Mouse (Mus musculus) hindbrain, embryonic 14.5 days (tissue): Measurements from ENCODE around the gene Ly6g6c. TPM values are rescaled to one million over a fixed set of nuclear protein-coding genes. Genes with fewer than 3 reads are reported as not detected.

Source experiments
- ATAC-seq: fragments of 200-750 bp; cut with Nextera tagmentation; 2 replicates; pipeline ENCODE4 v1.8.0; 2017; ENCODE audit warnings: moderate number of reproducible peaks, mild to moderate bottlenecking, moderate TSS enrichment, moderate library complexity; ENCODE audit not compliant: low FRiP score
- DNase-seq: peaks from one replicate; pipeline ENCODE4 v3.0.0-alpha.2; 2015; ENCODE audit warnings: low spot score
- H3K27ac ChIP-seq: fragments of 300-500 bp; sonication (generic); 2 replicates; pipeline ENCODE4 v1.5.1; 2014; ENCODE audit warnings: mild to moderate bottlenecking, moderate library complexity
- H3K27me3 ChIP-seq: fragments of 300-500 bp; sonication (generic); 2 replicates; pipeline ENCODE4 v1.6.1; 2014; ENCODE audit warnings: mild to moderate bottlenecking, low read length, mixed read lengths; ENCODE audit not compliant: control insufficient read depth, insufficient read depth
- H3K36me3 ChIP-seq: fragments of 300-500 bp; sonication (generic); replicated peaks from 2 replicates; pipeline ENCODE4 v1.6.1; 2014; ENCODE audit not compliant: control insufficient read depth, insufficient read depth
- H3K4me1 ChIP-seq: fragments of 300-500 bp; sonication (generic); replicated peaks from 2 replicates; pipeline ENCODE4 v1.6.1; 2014; ENCODE audit warnings: antibody characterized with exemption, low read length, mixed read lengths; ENCODE audit not compliant: control insufficient read depth, insufficient read depth
- H3K4me2 ChIP-seq: fragments of 300-500 bp; sonication (generic); replicated peaks from 2 replicates; pipeline ENCODE4 v1.6.1; 2014; ENCODE audit warnings: mild to moderate bottlenecking, moderate library complexity
- H3K4me3 ChIP-seq: fragments of 300-500 bp; sonication (generic); replicated peaks from 2 replicates; pipeline ENCODE4 v1.5.1; 2014; ENCODE audit warnings: mild to moderate bottlenecking, low read length
- H3K9ac ChIP-seq: fragments of 300-500 bp; sonication (generic); 2 replicates; pipeline ENCODE4 v1.6.1; 2014
- H3K9me3 ChIP-seq: fragments of 300-500 bp; sonication (generic); 2 replicates; pipeline ENCODE4 v1.6.1; 2016; ENCODE audit warnings: low read length; ENCODE audit not compliant: control insufficient read depth
- WGBS: fragments of 180-500 bp; shearing (Covaris S2); extraction: QIAGEN DNeasy Blood & Tissue Kit; methylation state at CpG from one replicate; pipeline ENCODE4 v1.1.7; 2014; 5-methylcytosine and 5-hydroxymethylcytosine counted together
- polyA plus RNA-seq: library from polyadenylated mRNA; unstranded; fragments of >200 nt; fragmentation: Nextera tagmentation; extraction: Ambion mirVana; gene quantifications from 2 replicates; pipeline ENCODE4 v1.2.1, GENCODE M21; 2014

Gene Ly6g6c
- polyA plus RNA-seq, 1 experiment from 2014 or later = not detected

DNA sequence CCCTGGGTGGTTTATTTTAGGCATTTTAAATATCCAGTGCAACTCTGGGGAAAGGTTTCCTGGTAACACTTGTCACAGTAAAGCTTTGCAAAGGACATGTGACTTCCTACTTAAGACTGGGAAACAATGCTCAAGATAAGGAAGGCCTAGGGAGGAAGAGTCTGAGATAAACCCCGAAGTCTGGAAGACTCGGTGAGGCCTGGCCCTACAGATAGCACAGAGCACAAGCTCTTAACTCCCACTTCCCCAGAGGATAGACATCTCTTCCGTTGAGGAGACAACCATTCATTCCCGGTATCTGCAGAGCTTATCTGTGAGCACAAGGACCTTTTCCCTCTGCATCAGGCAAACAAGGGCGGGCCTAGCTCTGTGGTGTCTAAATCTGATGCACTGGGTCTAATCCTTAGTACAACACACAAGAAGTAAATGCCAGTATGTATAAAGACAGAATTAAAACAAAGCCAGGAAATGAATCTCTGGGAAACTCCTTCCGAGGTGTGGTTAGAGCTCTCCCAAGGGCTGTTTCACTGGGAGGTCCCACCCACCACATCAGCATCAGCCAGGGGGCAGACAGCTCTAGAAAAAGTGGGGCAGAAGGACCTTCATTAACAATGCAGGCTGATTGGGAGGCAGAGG is 43.2 kb upstream of the Ly6g6c start:
- Histone ChIP-seq H3K4me1 (no peaks in the 10 kb centered on the region), H3K9ac (no peak overlapping the region), H3K27me3 (no peaks in the 10 kb centered on the region), H3K36me3 (0 out of 2 replicates have a peak, but pooled peaks cover 2% of the 10 kb centered on the region), H3K9me3 (no peaks in the 10 kb centered on the region), H3K4me3 (no peak overlapping the region), H3K27ac (no peak overlapping the region), H3K4me2 (no peak overlapping the region)
- DNase-seq (no peak), ATAC-seq (no peak)
- WGBS = 59% methylated on average over 6 of the region's 6 CpGs

DNA sequence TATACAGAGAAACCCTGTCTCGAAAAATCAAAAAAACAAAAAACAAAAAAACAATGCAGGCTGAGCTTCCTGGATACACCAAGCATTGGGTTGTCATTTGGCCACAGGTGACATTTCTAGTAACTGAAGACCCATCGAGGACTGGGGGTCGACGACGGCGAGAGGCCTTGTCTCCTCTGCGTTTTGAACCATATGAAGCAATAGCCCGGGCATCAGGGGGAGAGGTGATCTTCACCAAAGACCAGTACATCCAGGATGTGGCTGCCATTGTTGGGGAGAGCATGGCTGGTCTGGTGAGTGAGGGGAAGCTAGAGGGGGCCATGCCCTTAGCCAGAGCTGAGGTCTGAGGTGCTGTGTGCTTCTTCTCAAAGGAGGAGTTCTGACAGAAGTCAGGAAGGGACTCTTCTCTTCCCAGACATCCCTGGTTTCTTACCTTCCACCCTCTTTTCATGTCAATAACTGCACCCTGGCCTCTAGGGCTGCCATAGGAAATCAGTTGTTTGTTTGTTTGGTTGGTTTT is 42.6 kb upstream of the Ly6g6c start:
- Histone ChIP-seq H3K4me2 (no peak overlapping the region), H3K36me3 (no peaks in the 10 kb centered on the region), H3K9me3 (no peaks in the 10 kb centered on the region), H3K9ac (no peak overlapping the region), H3K4me1 (peaks cover 2% of the 10 kb centered on the region; the same call in 1 of the 2 replicates), H3K27me3 (no peaks in the 10 kb centered on the region), H3K27ac (no peak overlapping the region), H3K4me3 (no peak overlapping the region)
- WGBS = 93% methylated on average over 8 of the region's 8 CpGs
- DNase-seq (no peak), ATAC-seq (no peak)

DNA sequence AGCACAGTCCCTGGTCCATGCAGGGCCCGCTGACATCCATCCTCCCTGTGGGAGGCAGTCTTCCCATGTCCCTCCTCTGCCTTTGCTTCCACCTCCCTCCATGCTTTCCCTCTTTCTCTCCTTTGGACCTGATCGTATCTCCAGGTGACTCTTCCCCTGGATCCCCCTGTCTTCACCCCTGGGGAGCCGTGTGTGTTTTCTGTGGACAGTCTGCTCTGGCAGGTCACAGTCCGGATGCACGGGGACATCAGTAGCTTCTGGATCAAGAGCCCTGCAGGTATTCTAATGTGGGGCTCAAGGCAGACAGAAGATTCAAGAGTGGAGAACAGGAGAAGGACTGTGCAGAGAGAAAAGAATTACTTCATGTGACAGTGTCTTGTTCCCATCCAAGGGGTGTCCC is 42.0 kb upstream of the Ly6g6c start:
- H3K27ac ChIP-seq = no peak overlapping the region
- no peak overlapping the region for H3K4me2 ChIP-seq
- WGBS = 81% methylated on average over 5 of the region's 5 CpGs
- no peaks in the 10 kb centered on the region for H3K27me3 ChIP-seq
- no peak for ATAC-seq
- DNase-seq = no peak
- H3K9ac ChIP-seq = no peak overlapping the region
- no peaks in the 10 kb centered on the region for H3K36me3 ChIP-seq
- H3K4me3 ChIP-seq = no peak overlapping the region
- peaks cover 4% of the 10 kb centered on the region; the same call in 1 of the 2 replicates for H3K4me1 ChIP-seq
- no peaks in the 10 kb centered on the region for H3K9me3 ChIP-seq

DNA sequence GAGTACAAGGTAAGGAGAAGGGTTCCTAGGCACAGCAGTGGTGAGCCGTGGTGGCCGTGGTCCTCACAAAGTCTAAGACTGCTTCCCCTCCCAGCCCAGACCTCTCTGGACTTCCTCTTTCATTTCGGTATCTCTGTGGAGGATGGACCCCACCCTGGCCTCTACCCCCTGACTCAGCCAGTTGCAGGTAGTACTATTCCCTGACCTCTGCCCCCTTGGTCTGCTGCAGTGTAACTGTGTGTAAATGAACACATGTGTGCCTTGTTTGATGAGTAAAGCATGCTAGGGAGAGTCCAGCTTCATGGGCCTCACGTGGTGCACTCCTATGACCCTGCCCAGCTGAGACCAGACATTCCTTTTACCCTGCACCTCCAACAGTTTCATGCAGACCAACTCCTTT is 41.4 kb upstream of the Ly6g6c start:
- Histone ChIP-seq H3K9me3 (no peaks in the 10 kb centered on the region), H3K27ac (no peak overlapping the region), H3K4me1 (peaks cover 4% of the 10 kb centered on the region; the same call in 1 of the 2 replicates), H3K4me2 (no peak overlapping the region), H3K9ac (no peak overlapping the region), H3K27me3 (no peaks in the 10 kb centered on the region), H3K4me3 (no peak overlapping the region), H3K36me3 (no peaks in the 10 kb centered on the region)
- DNase-seq (no peak), ATAC-seq (no peak)
- 83% methylated on average over 4 of the region's 4 CpGs for WGBS

DNA sequence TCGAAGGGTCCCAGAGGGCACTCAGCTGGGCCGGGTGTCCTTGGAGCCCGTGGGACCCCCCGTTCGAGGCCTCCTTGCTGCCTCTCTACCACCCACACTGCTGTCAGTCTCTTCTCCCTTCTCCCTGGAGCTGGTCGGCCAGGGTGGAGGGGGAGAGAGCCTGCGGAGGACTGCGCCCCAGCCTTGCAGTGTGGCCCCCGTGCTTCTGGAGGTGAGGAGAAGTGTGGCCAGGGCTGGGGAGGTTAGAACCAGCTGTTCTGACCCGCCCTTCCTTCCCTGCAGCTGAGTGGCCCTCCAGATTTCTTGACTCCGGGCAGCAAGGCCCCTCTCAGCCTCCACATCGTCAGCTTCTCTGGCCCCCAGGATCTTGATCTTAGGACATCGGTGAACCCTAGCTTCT is 40.9 kb upstream of the Ly6g6c start:
- Histone ChIP-seq H3K4me1 (peaks cover 4% of the 10 kb centered on the region; the same call in 1 of the 2 replicates), H3K27me3 (no peaks in the 10 kb centered on the region), H3K9ac (no peak overlapping the region), H3K9me3 (no peaks in the 10 kb centered on the region), H3K27ac (no peak overlapping the region), H3K4me3 (no peak overlapping the region), H3K36me3 (no peaks in the 10 kb centered on the region), H3K4me2 (no peak overlapping the region)
- ATAC-seq = no peak
- 82% methylated on average over 12 of the region's 13 CpGs for WGBS
- DNase-seq = no peak

DNA sequence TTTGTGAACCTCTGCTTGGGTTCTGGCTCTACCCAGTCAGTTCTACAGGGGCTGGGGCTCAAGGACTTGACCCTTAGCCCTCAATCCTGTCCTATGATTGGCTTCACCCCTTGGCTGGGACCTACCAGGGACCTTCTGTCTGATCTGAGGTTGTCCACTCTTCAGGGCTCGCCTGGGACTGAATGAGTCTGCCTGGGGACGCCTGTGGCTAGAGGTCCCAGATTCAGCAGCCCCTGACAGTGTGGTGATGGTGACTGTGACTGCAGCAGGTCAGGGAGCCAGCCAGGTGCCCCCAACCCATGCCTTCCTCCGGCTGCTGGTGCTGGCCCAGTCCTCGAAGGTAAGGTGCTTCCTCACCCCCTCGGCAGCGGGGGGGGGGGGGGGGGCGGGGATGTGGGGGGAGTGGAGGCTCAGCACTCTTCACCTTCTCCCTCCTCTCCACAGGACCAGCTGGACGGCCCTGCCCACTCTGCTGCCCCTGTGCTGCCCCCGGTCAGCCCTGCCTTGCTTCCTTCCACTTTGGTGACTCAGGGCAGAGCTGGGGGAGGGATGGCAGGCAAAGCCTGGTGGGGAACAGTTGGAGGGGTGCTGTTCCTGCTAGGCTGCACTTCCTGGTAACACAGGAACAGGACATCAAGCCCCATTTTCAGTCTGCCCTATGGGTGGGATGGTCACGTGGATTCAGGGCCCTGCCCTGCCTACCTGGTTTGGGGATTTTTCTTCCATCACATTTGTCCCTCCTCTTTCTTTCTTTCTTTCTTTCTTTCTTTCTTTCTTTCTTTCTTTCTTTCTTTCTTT is 40.3 kb upstream of the Ly6g6c start:
- 69% methylated on average over 7 of the region's 10 CpGs for WGBS
- Histone ChIP-seq H3K27ac (no peak overlapping the region), H3K4me2 (no peak overlapping the region), H3K4me3 (no peak overlapping the region), H3K9ac (no peak overlapping the region), H3K36me3 (no peaks in the 10 kb centered on the region), H3K4me1 (peaks cover 6% of the 10 kb centered on the region), H3K27me3 (no peaks in the 10 kb centered on the region), H3K9me3 (no peaks in the 10 kb centered on the region)
- ATAC-seq = no peak
- no peak for DNase-seq

DNA sequence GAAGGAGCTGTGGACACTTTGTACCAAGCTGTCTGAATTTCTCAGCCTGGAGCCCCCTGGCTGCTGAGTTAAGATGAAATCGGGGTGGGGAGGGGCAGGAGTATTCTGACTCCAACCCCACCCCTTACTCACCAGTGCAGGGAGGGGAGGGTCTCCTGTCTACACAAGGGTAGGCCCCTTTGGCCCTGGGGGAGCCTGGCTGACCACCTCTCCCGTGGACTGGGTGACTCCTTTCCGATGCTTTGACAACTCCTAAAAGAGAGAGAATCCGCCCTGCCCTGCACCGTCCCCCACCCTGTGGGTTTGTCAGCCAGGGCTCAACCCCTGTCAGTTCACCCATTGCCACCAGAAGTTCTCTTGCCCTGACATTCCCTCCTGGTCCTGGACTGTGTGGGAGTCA is 39.0 kb upstream of the Ly6g6c start:
- H3K9me3 ChIP-seq = no peaks in the 10 kb centered on the region
- H3K36me3 ChIP-seq = no peaks in the 10 kb centered on the region
- no peaks in the 10 kb centered on the region for H3K27me3 ChIP-seq
- 75% methylated on average over 5 of the region's 5 CpGs for WGBS
- no peak overlapping the region for H3K4me2 ChIP-seq
- H3K27ac ChIP-seq = no peak overlapping the region
- no peak for DNase-seq
- ATAC-seq = no peak
- H3K4me1 ChIP-seq = peaks cover 7% of the 10 kb centered on the region
- no peak overlapping the region for H3K4me3 ChIP-seq
- no peak overlapping the region for H3K9ac ChIP-seq

DNA sequence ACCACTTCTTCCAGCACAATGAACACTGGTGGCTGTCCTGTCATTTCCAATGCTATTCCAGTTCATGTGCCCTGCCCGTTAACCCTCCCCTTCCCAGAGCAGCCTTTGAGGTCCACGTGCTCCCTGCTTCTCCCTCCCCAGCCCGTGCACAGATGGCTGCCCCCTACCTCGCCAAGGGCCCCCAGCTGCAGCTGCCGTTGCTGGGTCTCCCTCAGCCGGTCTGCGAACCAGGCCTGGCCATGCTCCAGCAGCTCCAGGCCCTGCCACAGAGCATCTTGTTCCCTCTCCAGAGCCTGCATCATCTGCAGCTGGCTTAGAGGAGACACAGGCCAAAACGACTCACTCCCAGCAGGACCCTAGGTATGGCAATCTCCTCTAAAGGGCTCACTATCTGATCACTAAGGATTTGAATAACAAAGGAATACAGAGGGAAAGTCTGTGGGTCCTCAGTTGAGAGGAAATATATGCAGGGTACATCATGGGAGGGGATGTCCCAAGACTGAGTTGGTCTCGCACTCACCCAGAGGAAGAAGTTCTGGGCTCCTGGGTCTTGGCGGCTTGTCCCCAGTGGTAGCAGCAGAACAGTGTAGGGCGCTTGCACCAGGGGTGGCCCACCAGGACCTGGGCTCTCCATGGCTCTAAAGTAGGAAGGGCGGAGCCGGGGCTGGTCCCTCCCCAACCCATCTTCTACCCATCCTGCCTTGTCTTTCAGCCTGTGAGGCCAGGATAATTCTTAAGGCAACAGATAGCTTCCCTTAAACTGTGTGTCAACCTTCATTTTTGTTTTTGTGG is 37.7 kb upstream of the Ly6g6c start, which contains the start of gene Sapcd1:
TSS of gene Sapcd1 (minus strand) at position 740 of the 792 bp plus-strand sequence.
- Histone ChIP-seq H3K4me3 (no peak within 1 kb of the TSS), H3K9ac (no peak within 1 kb of the TSS), H3K4me1 (peaks cover 7% of the 10 kb centered on the region), H3K4me2 (0 out of 2 replicates have a peak within 1 kb of the TSS, but pooled peaks have one; percentile 2), H3K27ac (peak within 1 kb of the TSS; percentile 54), H3K9me3 (no peaks in the 10 kb centered on the region), H3K27me3 (no peaks in the 10 kb centered on the region), H3K36me3 (no peaks in the 10 kb centered on the region)
- WGBS = 24% methylated on average over 13 of the region's 13 CpGs
- DNase-seq (peak; percentile 35), ATAC-seq (peak; percentile 51; the same call in 1 of the 2 replicates)

DNA sequence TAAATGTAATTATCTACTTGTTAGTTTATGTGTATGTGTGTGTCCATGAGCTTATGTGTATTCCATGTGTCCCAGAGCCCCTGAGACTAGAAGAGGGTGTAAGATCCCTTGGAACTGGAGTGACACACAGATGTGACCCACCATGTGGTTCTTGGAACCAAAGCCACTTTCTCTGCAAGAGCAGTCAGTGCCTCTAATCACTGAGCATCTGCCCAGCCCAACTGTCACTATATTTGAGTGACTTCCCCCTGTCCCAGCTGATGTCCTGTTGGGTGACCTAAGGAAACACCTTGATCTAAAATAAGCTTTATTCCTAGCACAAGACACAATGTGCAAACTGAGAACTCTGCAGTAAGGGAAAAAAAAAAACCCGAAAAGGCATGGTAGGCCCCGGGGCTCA is 36.9 kb upstream of the Ly6g6c start:
- H3K27ac ChIP-seq = peak overlapping the region; percentile 26; the same call in 1 of the 2 replicates
- H3K4me3 ChIP-seq = no peak overlapping the region
- 90% methylated on average over 2 of the region's 2 CpGs for WGBS
- no peaks in the 10 kb centered on the region for H3K9me3 ChIP-seq
- ATAC-seq (no peak), DNase-seq (no peak)
- H3K27me3 ChIP-seq = no peaks in the 10 kb centered on the region
- H3K9ac ChIP-seq = no peak overlapping the region
- peaks cover 7% of the 10 kb centered on the region for H3K4me1 ChIP-seq
- H3K36me3 ChIP-seq = no peaks in the 10 kb centered on the region
- H3K4me2 ChIP-seq = no peak overlapping the region
